Mouse (Mus musculus): ENCODE results near the gene H2-M10.2.
"Not testable (repeated sequence)": the region's sequence is repeated elsewhere in the genome, so short reads cannot be mapped to it uniquely, and the experiment has no call there.

DNA sequence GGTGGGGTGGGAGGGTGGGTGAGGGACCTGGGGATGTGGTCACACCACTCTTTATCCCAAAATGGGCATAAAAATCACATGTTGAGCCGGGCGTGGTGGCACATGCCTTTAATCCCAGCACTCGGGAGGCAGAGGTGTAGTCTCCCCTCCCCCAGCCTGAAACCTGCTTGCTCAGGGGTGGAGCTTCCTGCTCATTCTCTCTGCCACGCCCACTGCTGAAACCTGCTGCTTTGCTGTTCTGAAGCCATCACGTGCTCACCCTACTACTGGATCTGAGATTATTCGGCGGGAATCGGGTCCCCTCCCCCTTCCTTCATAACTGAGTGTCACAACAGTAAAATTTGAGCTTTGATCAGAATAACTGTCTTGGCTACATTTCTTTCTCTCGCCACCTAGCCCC is 51.0 kb downstream of the H2-M10.2 start:
- not testable (repeated sequence) for TF ChIP-seq CTCF, EP300 (IDR thresholded peaks at IDR 0.05; ENCODE audit: low read depth)
